Mouse (Mus musculus) hindbrain, embryonic 12.5 days (tissue): ENCODE measurements around the gene Nrxn2. TPM values are rescaled to one million over a fixed set of nuclear protein-coding genes. Genes with fewer than 3 reads are reported as not detected.

Experiments
- ATAC-seq: fragments of 200-750 bp; cut with Nextera tagmentation; 2 replicates; pipeline ENCODE4 v1.8.0; 2017; ENCODE audit warnings: moderate TSS enrichment; ENCODE audit not compliant: low FRiP score
- H3K27ac ChIP-seq: fragments of 300-500 bp; sonication (generic); 2 replicates; pipeline ENCODE4 v1.5.1; 2016; ENCODE audit warnings: mild to moderate bottlenecking
- H3K27me3 ChIP-seq: fragments of 300-500 bp; sonication (generic); 2 replicates; pipeline ENCODE4 v1.6.1; 2016; ENCODE audit warnings: mild to moderate bottlenecking
- H3K36me3 ChIP-seq: fragments of 300-500 bp; sonication (generic); 2 replicates; pipeline ENCODE4 v1.6.1; 2016; ENCODE audit warnings: mild to moderate bottlenecking
- H3K4me1 ChIP-seq: fragments of 300-500 bp; sonication (generic); 2 replicates; pipeline ENCODE4 v1.6.1; 2016
- H3K4me2 ChIP-seq: fragments of 300-500 bp; sonication (generic); replicated peaks from 2 replicates; pipeline ENCODE4 v1.6.1; 2016; ENCODE audit warnings: mild to moderate bottlenecking
- H3K4me3 ChIP-seq: fragments of 300-500 bp; sonication (generic); 2 replicates; pipeline ENCODE4 v1.5.1; 2016; ENCODE audit warnings: mild to moderate bottlenecking
- H3K9ac ChIP-seq: fragments of 300-500 bp; sonication (generic); 2 replicates; pipeline ENCODE4 v1.6.1; 2016; ENCODE audit warnings: mild to moderate bottlenecking, moderate library complexity
- H3K9me3 ChIP-seq: fragments of 300-500 bp; sonication (generic); replicated peaks from 2 replicates; pipeline ENCODE4 v1.6.1; 2016; ENCODE audit warnings: mild to moderate bottlenecking
- WGBS: fragments of 180-500 bp; shearing (Covaris S2); methylation state at CpG from one replicate; pipeline ENCODE4 v1.1.7; 2016; 5-methylcytosine and 5-hydroxymethylcytosine counted together
- polyA plus RNA-seq: library from polyadenylated mRNA; unstranded; fragments of >200 nt; fragmentation: Nextera tagmentation; extraction: Ambion mirVana; gene quantifications from 2 replicates; pipeline ENCODE4 v1.2.1, GENCODE M21; 2016

The Nrxn2 gene
- polyA plus RNA-seq, 1 experiment from 2014 or later, result 21.3 TPM

GRCm38 (mm10) chr19:6519483-6519882 is 101.0 kb downstream of the Nrxn2 start:
- no peak overlapping the region for H3K4me2 ChIP-seq
- 51% methylated on average over 2 of the region's 2 CpGs for WGBS
- H3K36me3 ChIP-seq, result peaks cover 68% of the 10 kb centered on the region
- peaks cover 45% of the 10 kb centered on the region for H3K4me1 ChIP-seq
- no peaks in the 10 kb centered on the region for H3K9me3 ChIP-seq
- H3K27ac ChIP-seq, result peak overlapping the region; percentile 83; the same call in 1 of the 2 replicates
- H3K27me3 ChIP-seq, result no peaks in the 10 kb centered on the region
- ATAC-seq, result no peak
- H3K4me3 ChIP-seq, result no peak overlapping the region
- no peak overlapping the region for H3K9ac ChIP-seq

GRCm38 (mm10) chr19:6521630-6522029 is 103.1 kb downstream of the Nrxn2 start:
- peaks cover 34% of the 10 kb centered on the region for H3K4me1 ChIP-seq
- H3K4me3 ChIP-seq, result no peak overlapping the region
- H3K27me3 ChIP-seq, result no peaks in the 10 kb centered on the region
- no peak overlapping the region for H3K9ac ChIP-seq
- no peaks in the 10 kb centered on the region for H3K9me3 ChIP-seq
- H3K4me2 ChIP-seq, result no peak overlapping the region
- WGBS, result 92% methylated on average over 3 of the region's 3 CpGs
- no peak overlapping the region for H3K27ac ChIP-seq
- H3K36me3 ChIP-seq, result peaks cover 67% of the 10 kb centered on the region
- no peak for ATAC-seq

- no peaks in the 10 kb centered on the region for H3K27me3 ChIP-seq
- H3K9me3 ChIP-seq, result no peaks in the 10 kb centered on the region
- H3K36me3 ChIP-seq, result peaks cover 60% of the 10 kb centered on the region
- no peak overlapping the region for H3K4me2 ChIP-seq
- no peak overlapping the region for H3K4me3 ChIP-seq
- WGBS, result 92% methylated on average over 14 of the region's 14 CpGs
- H3K4me1 ChIP-seq, result peaks cover 28% of the 10 kb centered on the region
- no peak for ATAC-seq
- H3K9ac ChIP-seq, result no peak overlapping the region
- no peak overlapping the region for H3K27ac ChIP-seq
These were observed 103.8 kb downstream of the Nrxn2 start for GRCm38 (mm10) chr19:6522289-6522688.

GRCm38 (mm10) chr19:6525023-6525422 is 106.5 kb downstream of the Nrxn2 start:
- H3K4me3 ChIP-seq, result no peak overlapping the region
- H3K9me3 ChIP-seq, result no peaks in the 10 kb centered on the region
- H3K27ac ChIP-seq, result no peak overlapping the region
- H3K4me2 ChIP-seq, result no peak overlapping the region
- WGBS, result 77% methylated on average over 4 of the region's 4 CpGs
- H3K9ac ChIP-seq, result no peak overlapping the region
- ATAC-seq, result no peak
- peaks cover 42% of the 10 kb centered on the region for H3K36me3 ChIP-seq
- peaks cover 16% of the 10 kb centered on the region for H3K4me1 ChIP-seq
- no peaks in the 10 kb centered on the region for H3K27me3 ChIP-seq

GRCm38 (mm10) chr19:6526010-6526409 is 107.5 kb downstream of the Nrxn2 start:
- H3K4me3 ChIP-seq, result no peak overlapping the region
- H3K9ac ChIP-seq, result no peak overlapping the region
- no peaks in the 10 kb centered on the region for H3K27me3 ChIP-seq
- H3K4me2 ChIP-seq, result no peak overlapping the region
- ATAC-seq, result no peak
- peaks cover 34% of the 10 kb centered on the region for H3K36me3 ChIP-seq
- H3K27ac ChIP-seq, result no peak overlapping the region
- H3K4me1 ChIP-seq, result peaks cover 18% of the 10 kb centered on the region
- 94% methylated on average over 9 of the region's 9 CpGs for WGBS
- no peaks in the 10 kb centered on the region for H3K9me3 ChIP-seq

- H3K27ac ChIP-seq, result no peak overlapping the region
- no peak overlapping the region for H3K4me3 ChIP-seq
- 87% methylated on average over 3 of the region's 3 CpGs for WGBS
- peaks cover 20% of the 10 kb centered on the region for H3K36me3 ChIP-seq
- no peaks in the 10 kb centered on the region for H3K9me3 ChIP-seq
- no peak overlapping the region for H3K9ac ChIP-seq
- ATAC-seq, result no peak
- H3K4me2 ChIP-seq, result no peak overlapping the region
- H3K27me3 ChIP-seq, result peaks cover 6% of the 10 kb centered on the region; the same call in 1 of the 2 replicates
- peaks cover 32% of the 10 kb centered on the region for H3K4me1 ChIP-seq
These were observed 108.9 kb downstream of the Nrxn2 start for GRCm38 (mm10) chr19:6527439-6527838.

GRCm38 (mm10) chr19:6527839-6528531 is 109.5 kb downstream of the Nrxn2 start:
- 72% methylated on average over 17 of the region's 17 CpGs for WGBS
- Histone ChIP-seq H3K4me1 (peaks cover 37% of the 10 kb centered on the region), H3K27ac (0 out of 2 replicates have a peak overlapping the region, but pooled peaks have one; percentile 24), H3K4me2 (no peak overlapping the region), H3K9me3 (no peaks in the 10 kb centered on the region), H3K27me3 (peaks cover 6% of the 10 kb centered on the region; the same call in 1 of the 2 replicates), H3K36me3 (peaks cover 15% of the 10 kb centered on the region), H3K9ac (no peak overlapping the region), H3K4me3 (no peak overlapping the region)
- no peak for ATAC-seq

GRCm38 (mm10) chr19:6529265-6529985 is 110.9 kb downstream of the Nrxn2 start:
- peaks cover 49% of the 10 kb centered on the region for H3K4me1 ChIP-seq
- WGBS, result 57% methylated on average over 14 of the region's 14 CpGs
- no peak overlapping the region for H3K4me3 ChIP-seq
- peak; percentile 26; the same call in 1 of the 2 replicates for ATAC-seq
- H3K9ac ChIP-seq, result no peak overlapping the region
- peaks cover 6% of the 10 kb centered on the region; the same call in 1 of the 2 replicates for H3K27me3 ChIP-seq
- peak overlapping the region; percentile 36; the same call in 1 of the 2 replicates for H3K4me2 ChIP-seq
- no peaks in the 10 kb centered on the region for H3K9me3 ChIP-seq
- H3K36me3 ChIP-seq, result peaks cover 7% of the 10 kb centered on the region
- peak overlapping the region; percentile 52 for H3K27ac ChIP-seq

GRCm38 (mm10) chr19:6530359-6530758 is 111.8 kb downstream of the Nrxn2 start:
- H3K9ac ChIP-seq, result peak overlapping the region; percentile 51; the same call in 1 of the 2 replicates

GRCm38 (mm10) chr19:6531011-6531631 is 112.6 kb downstream of the Nrxn2 start:
- under 1% methylated on average over 50 of the region's 56 CpGs for WGBS
- peak overlapping the region; percentile 82 for H3K27ac ChIP-seq
- H3K4me2 ChIP-seq, result peak overlapping the region; percentile 69
- H3K36me3 ChIP-seq, result no peaks in the 10 kb centered on the region; the same call in 1 of the 2 replicates
- H3K4me3 ChIP-seq, result peak overlapping the region; percentile 38
- no peaks in the 10 kb centered on the region for H3K9me3 ChIP-seq
- peaks cover 49% of the 10 kb centered on the region for H3K4me1 ChIP-seq
- peak; percentile 21; the same call in 1 of the 2 replicates for ATAC-seq
- peak overlapping the region; percentile 63 for H3K9ac ChIP-seq
- peaks cover 6% of the 10 kb centered on the region; the same call in 1 of the 2 replicates for H3K27me3 ChIP-seq

More at GRCm38 (mm10) chr19:6530359-6530758, 111.8 kb downstream of the Nrxn2 start:
- peaks cover 6% of the 10 kb centered on the region; the same call in 1 of the 2 replicates for H3K27me3 ChIP-seq
- H3K27ac ChIP-seq, result peak overlapping the region; percentile 52; the same call in 1 of the 2 replicates
- no peaks in the 10 kb centered on the region for H3K9me3 ChIP-seq
- no peak overlapping the region for H3K4me3 ChIP-seq
- WGBS, result 15% methylated on average over 13 of the region's 13 CpGs
- no peaks in the 10 kb centered on the region; the same call in 1 of the 2 replicates for H3K36me3 ChIP-seq
- peaks cover 49% of the 10 kb centered on the region for H3K4me1 ChIP-seq
- no peak for ATAC-seq
- H3K4me2 ChIP-seq, result peak overlapping the region; percentile 36

- H3K4me1 ChIP-seq, result peaks cover 49% of the 10 kb centered on the region
- under 1% methylated on average over 36 of the region's 36 CpGs for WGBS
These were observed 113.4 kb downstream of the Nrxn2 start for GRCm38 (mm10) chr19:6531832-6532471.

More at GRCm38 (mm10) chr19:6531832-6532471, 113.4 kb downstream of the Nrxn2 start:
- no peaks in the 10 kb centered on the region for H3K9me3 ChIP-seq
- peak; percentile 55 for ATAC-seq
- H3K9ac ChIP-seq, result peak overlapping the region; percentile 63
- peak overlapping the region; percentile 38 for H3K4me3 ChIP-seq
- H3K27me3 ChIP-seq, result peaks cover 6% of the 10 kb centered on the region; the same call in 1 of the 2 replicates
- H3K27ac ChIP-seq, result peak overlapping the region; percentile 82
- H3K36me3 ChIP-seq, result no peaks in the 10 kb centered on the region; the same call in 1 of the 2 replicates
- peak overlapping the region; percentile 69 for H3K4me2 ChIP-seq
